Mouse (Mus musculus) stomach, embryonic 15.5 days (tissue): ENCODE results near the gene Cryba4. TPM values are rescaled to one million over a fixed set of nuclear protein-coding genes. Genes with fewer than 3 reads are reported as not detected.

ENCODE experiments used
- ATAC-seq: fragments of 200-750 bp; cut with Nextera tagmentation; 2 replicates; pipeline ENCODE4 v1.8.0; 2017; ENCODE audit warnings: low read depth, moderate number of reproducible peaks, moderate TSS enrichment; ENCODE audit not compliant: insufficient read depth, low FRiP score
- H3K27ac ChIP-seq: fragments of 300-500 bp; sonication (generic); 2 replicates; pipeline ENCODE4 v1.5.1; 2015; ENCODE audit warnings: mild to moderate bottlenecking, inconsistent platforms
- H3K27me3 ChIP-seq: fragments of 300-500 bp; sonication (generic); replicated peaks from 2 replicates; pipeline ENCODE4 v1.6.1; 2015; ENCODE audit warnings: inconsistent platforms
- H3K36me3 ChIP-seq: fragments of 300-500 bp; sonication (generic); 2 replicates; pipeline ENCODE4 v1.6.1; 2015; ENCODE audit warnings: inconsistent platforms
- H3K4me1 ChIP-seq: fragments of 300-500 bp; sonication (generic); 2 replicates; pipeline ENCODE4 v1.6.1; 2015; ENCODE audit warnings: inconsistent platforms
- H3K4me2 ChIP-seq: fragments of 300-500 bp; sonication (generic); 2 replicates; pipeline ENCODE4 v1.6.1; 2015; ENCODE audit warnings: mild to moderate bottlenecking, inconsistent platforms
- H3K4me3 ChIP-seq: fragments of 300-500 bp; sonication (generic); replicated peaks from 2 replicates; pipeline ENCODE4 v1.5.1; 2015; ENCODE audit warnings: inconsistent platforms
- H3K9ac ChIP-seq: fragments of 300-500 bp; sonication (generic); 2 replicates; pipeline ENCODE4 v1.6.1; 2015; ENCODE audit warnings: inconsistent platforms
- H3K9me3 ChIP-seq: fragments of 300-500 bp; sonication (generic); 2 replicates; pipeline ENCODE4 v1.6.1; 2016; ENCODE audit warnings: inconsistent platforms
- WGBS: fragments of 180-500 bp; shearing (Covaris S2); methylation state at CpG from one replicate; pipeline ENCODE4 v1.1.7; 2015; 5-methylcytosine and 5-hydroxymethylcytosine counted together
- polyA plus RNA-seq: library from polyadenylated mRNA; unstranded; fragments of >200 nt; fragmentation: Nextera tagmentation; extraction: Ambion mirVana; gene quantifications from 2 replicates; pipeline ENCODE4 v1.2.1, GENCODE M21; 2015

Gene Cryba4
- polyA plus RNA-seq = 1.7 TPM in 2 replicates

- Histone ChIP-seq H3K4me2 (no peak within 1 kb of the TSS), H3K9ac (no peak within 1 kb of the TSS), H3K36me3 (no peaks in the 10 kb centered on the region), H3K9me3 (no peaks in the 10 kb centered on the region), H3K4me1 (peaks cover 5% of the 10 kb centered on the region; the same call in 1 of the 2 replicates), H3K27me3 (0 out of 2 replicates have a peak, but pooled peaks cover 4% of the 10 kb centered on the region), H3K4me3 (no peak within 1 kb of the TSS), H3K27ac (no peak within 1 kb of the TSS)
- WGBS = 54% methylated on average over 2 of the region's 2 CpGs
- no peak for ATAC-seq
Observed at GRCm38 (mm10) chr5:112252400-112252799, at the start of gene Cryba4. TSS of gene Cryba4 (minus strand) at chr5:112252518.

GRCm38 (mm10) chr5:112301694-112302093 lies 49.4 kb upstream of the Cryba4 start:
- Histone ChIP-seq H3K27me3 (no peaks in the 10 kb centered on the region), H3K4me1 (peaks cover 18% of the 10 kb centered on the region), H3K4me2 (no peak overlapping the region), H3K9ac (no peak overlapping the region), H3K27ac (peak overlapping the region; percentile 69), H3K4me3 (no peak overlapping the region), H3K9me3 (no peaks in the 10 kb centered on the region), H3K36me3 (no peaks in the 10 kb centered on the region)
- WGBS = 79% methylated on average over 4 of the region's 4 CpGs
- ATAC-seq = no peak

GRCm38 (mm10) chr5:112300721-112301308 lies 48.5 kb upstream of the Cryba4 start:
- WGBS = 75% methylated on average over 6 of the region's 6 CpGs
- Histone ChIP-seq H3K9me3 (no peaks in the 10 kb centered on the region), H3K27me3 (no peaks in the 10 kb centered on the region), H3K4me1 (peaks cover 20% of the 10 kb centered on the region), H3K4me3 (no peak overlapping the region), H3K9ac (no peak overlapping the region), H3K27ac (no peak overlapping the region), H3K4me2 (no peak overlapping the region), H3K36me3 (no peaks in the 10 kb centered on the region)
- ATAC-seq = no peak

GRCm38 (mm10) chr5:112300112-112300511 lies 47.8 kb upstream of the Cryba4 start:
- ATAC-seq = no peak
- WGBS = 77% methylated on average over 2 of the region's 2 CpGs

GRCm38 (mm10) chr5:112299399-112299798 lies 47.1 kb upstream of the Cryba4 start:
- ATAC-seq = no peak
- H3K27me3 ChIP-seq = no peaks in the 10 kb centered on the region
- no peak overlapping the region for H3K9ac ChIP-seq
- peaks cover 28% of the 10 kb centered on the region for H3K4me1 ChIP-seq
- peak overlapping the region; percentile 59; the same call in 1 of the 2 replicates for H3K27ac ChIP-seq
- 75% methylated on average over 4 of the region's 4 CpGs for WGBS
- no peaks in the 10 kb centered on the region for H3K9me3 ChIP-seq
- no peak overlapping the region for H3K4me2 ChIP-seq
- H3K36me3 ChIP-seq = no peaks in the 10 kb centered on the region
- H3K4me3 ChIP-seq = no peak overlapping the region

More at GRCm38 (mm10) chr5:112300112-112300511, 47.8 kb upstream of the Cryba4 start:
- no peaks in the 10 kb centered on the region for H3K9me3 ChIP-seq
- no peak overlapping the region for H3K9ac ChIP-seq
- H3K4me1 ChIP-seq = peaks cover 20% of the 10 kb centered on the region
- H3K27ac ChIP-seq = no peak overlapping the region
- no peak overlapping the region for H3K4me3 ChIP-seq
- H3K27me3 ChIP-seq = no peaks in the 10 kb centered on the region
- H3K36me3 ChIP-seq = no peaks in the 10 kb centered on the region
- H3K4me2 ChIP-seq = no peak overlapping the region

GRCm38 (mm10) chr5:112298226-112298988 lies 46.1 kb upstream of the Cryba4 start:
- no peak overlapping the region for H3K9ac ChIP-seq

GRCm38 (mm10) chr5:112297257-112297656 lies 44.9 kb upstream of the Cryba4 start:
- Histone ChIP-seq H3K27ac (peak overlapping the region; percentile 59), H3K4me1 (peaks cover 32% of the 10 kb centered on the region)

More at GRCm38 (mm10) chr5:112298226-112298988, 46.1 kb upstream of the Cryba4 start:
- 82% methylated on average over 12 of the region's 12 CpGs for WGBS
- Histone ChIP-seq H3K9me3 (no peaks in the 10 kb centered on the region), H3K4me2 (no peak overlapping the region), H3K27me3 (no peaks in the 10 kb centered on the region), H3K36me3 (no peaks in the 10 kb centered on the region), H3K4me3 (no peak overlapping the region), H3K4me1 (peaks cover 29% of the 10 kb centered on the region), H3K27ac (peak overlapping the region; percentile 59; the same call in 1 of the 2 replicates)
- ATAC-seq = peak; percentile 42; the same call in 1 of the 2 replicates

GRCm38 (mm10) chr5:112296404-112297181 lies 44.3 kb upstream of the Cryba4 start:
- Histone ChIP-seq H3K4me2 (no peak overlapping the region), H3K9me3 (no peaks in the 10 kb centered on the region), H3K27me3 (no peaks in the 10 kb centered on the region), H3K27ac (peak overlapping the region; percentile 59), H3K4me1 (peaks cover 37% of the 10 kb centered on the region), H3K4me3 (no peak overlapping the region), H3K9ac (no peak overlapping the region), H3K36me3 (no peaks in the 10 kb centered on the region)
- 69% methylated on average over 6 of the region's 6 CpGs for WGBS
- peak; percentile 17; the same call in 1 of the 2 replicates for ATAC-seq

More at GRCm38 (mm10) chr5:112297257-112297656, 44.9 kb upstream of the Cryba4 start:
- no peak overlapping the region for H3K4me2 ChIP-seq
- H3K9me3 ChIP-seq = no peaks in the 10 kb centered on the region
- ATAC-seq = no peak
- H3K27me3 ChIP-seq = no peaks in the 10 kb centered on the region
- 67% methylated on average over 2 of the region's 2 CpGs for WGBS
- H3K36me3 ChIP-seq = no peaks in the 10 kb centered on the region
- H3K9ac ChIP-seq = no peak overlapping the region
- no peak overlapping the region for H3K4me3 ChIP-seq

GRCm38 (mm10) chr5:112295564-112295963 lies 43.2 kb upstream of the Cryba4 start:
- Histone ChIP-seq H3K36me3 (no peaks in the 10 kb centered on the region), H3K27me3 (no peaks in the 10 kb centered on the region)
- WGBS = 69% methylated on average over 8 of the region's 8 CpGs

GRCm38 (mm10) chr5:112295162-112295561 lies 42.8 kb upstream of the Cryba4 start:
- no peak overlapping the region for H3K9ac ChIP-seq
- no peaks in the 10 kb centered on the region for H3K36me3 ChIP-seq
- peaks cover 36% of the 10 kb centered on the region for H3K4me1 ChIP-seq
- no peaks in the 10 kb centered on the region for H3K27me3 ChIP-seq
- H3K4me3 ChIP-seq = no peak overlapping the region
- H3K27ac ChIP-seq = no peak overlapping the region
- no peaks in the 10 kb centered on the region for H3K9me3 ChIP-seq
- no peak for ATAC-seq
- WGBS = 55% methylated on average over 8 of the region's 8 CpGs
- H3K4me2 ChIP-seq = no peak overlapping the region

More at GRCm38 (mm10) chr5:112295564-112295963, 43.2 kb upstream of the Cryba4 start:
- Histone ChIP-seq H3K4me2 (no peak overlapping the region), H3K4me3 (no peak overlapping the region), H3K27ac (no peak overlapping the region), H3K9me3 (no peaks in the 10 kb centered on the region), H3K4me1 (peaks cover 40% of the 10 kb centered on the region), H3K9ac (no peak overlapping the region)
- ATAC-seq = no peak

- WGBS = 79% methylated on average over 4 of the region's 4 CpGs
- Histone ChIP-seq H3K4me3 (no peak overlapping the region), H3K27ac (no peak overlapping the region), H3K36me3 (no peaks in the 10 kb centered on the region), H3K4me1 (peaks cover 33% of the 10 kb centered on the region), H3K27me3 (no peaks in the 10 kb centered on the region), H3K4me2 (no peak overlapping the region), H3K9me3 (no peaks in the 10 kb centered on the region), H3K9ac (no peak overlapping the region)
- no peak for ATAC-seq
Observed at GRCm38 (mm10) chr5:112294696-112295095, 42.4 kb upstream of the Cryba4 start.
